Mouse (Mus musculus) liver, embryonic 15.5 days (tissue): Measurements from ENCODE around the gene Otub1. TPM values are rescaled to one million over a fixed set of nuclear protein-coding genes. Genes with fewer than 3 reads are reported as not detected.

Experiments
- ATAC-seq: fragments of 200-750 bp; cut with Nextera tagmentation; 2 replicates; pipeline ENCODE4 v1.8.0; 2017; ENCODE audit warnings: moderate number of reproducible peaks, mild to moderate bottlenecking, moderate library complexity; ENCODE audit not compliant: insufficient read depth
- H3K27ac ChIP-seq: fragments of 300-500 bp; sonication (generic); replicated peaks from 2 replicates; pipeline ENCODE4 v1.5.1; 2015; ENCODE audit warnings: mild to moderate bottlenecking, inconsistent platforms
- H3K27me3 ChIP-seq: fragments of 300-500 bp; sonication (generic); 2 replicates; pipeline ENCODE4 v1.6.1; 2015; ENCODE audit warnings: mild to moderate bottlenecking, inconsistent platforms
- H3K36me3 ChIP-seq: fragments of 300-500 bp; sonication (generic); replicated peaks from 2 replicates; pipeline ENCODE4 v1.6.1; 2015; ENCODE audit warnings: moderate library complexity, mild to moderate bottlenecking, inconsistent platforms
- H3K4me1 ChIP-seq: fragments of 300-500 bp; sonication (generic); replicated peaks from 2 replicates; pipeline ENCODE4 v1.6.1; 2015; ENCODE audit warnings: inconsistent platforms
- H3K4me2 ChIP-seq: fragments of 300-500 bp; sonication (generic); 2 replicates; pipeline ENCODE4 v1.6.1; 2015; ENCODE audit warnings: moderate library complexity, mild to moderate bottlenecking, inconsistent platforms
- H3K4me3 ChIP-seq: fragments of 300-500 bp; sonication (generic); replicated peaks from 2 replicates; pipeline ENCODE4 v1.5.1; 2015; ENCODE audit warnings: mild to moderate bottlenecking, inconsistent platforms
- H3K9ac ChIP-seq: fragments of 300-500 bp; sonication (generic); 2 replicates; pipeline ENCODE4 v1.6.1; 2015; ENCODE audit warnings: moderate library complexity, mild to moderate bottlenecking, inconsistent platforms
- H3K9me3 ChIP-seq: fragments of 300-500 bp; sonication (generic); replicated peaks from 2 replicates; pipeline ENCODE4 v1.6.1; 2016; ENCODE audit warnings: inconsistent platforms
- WGBS: fragments of 180-500 bp; shearing (Covaris S2); methylation state at CpG from one replicate; pipeline ENCODE4 v1.1.7; 2015; ENCODE audit warnings: mixed read lengths; ENCODE audit not compliant: insufficient replicate concordance; 5-methylcytosine and 5-hydroxymethylcytosine counted together
- polyA plus RNA-seq: library from polyadenylated mRNA; unstranded; fragments of >200 nt; fragmentation: Nextera tagmentation; extraction: Ambion mirVana; gene quantifications from 2 replicates; pipeline ENCODE4 v1.2.1, GENCODE M21; 2015

Gene Otub1
- polyA plus RNA-seq, 1 experiment from 2014 or later = 53.7 TPM

DNA sequence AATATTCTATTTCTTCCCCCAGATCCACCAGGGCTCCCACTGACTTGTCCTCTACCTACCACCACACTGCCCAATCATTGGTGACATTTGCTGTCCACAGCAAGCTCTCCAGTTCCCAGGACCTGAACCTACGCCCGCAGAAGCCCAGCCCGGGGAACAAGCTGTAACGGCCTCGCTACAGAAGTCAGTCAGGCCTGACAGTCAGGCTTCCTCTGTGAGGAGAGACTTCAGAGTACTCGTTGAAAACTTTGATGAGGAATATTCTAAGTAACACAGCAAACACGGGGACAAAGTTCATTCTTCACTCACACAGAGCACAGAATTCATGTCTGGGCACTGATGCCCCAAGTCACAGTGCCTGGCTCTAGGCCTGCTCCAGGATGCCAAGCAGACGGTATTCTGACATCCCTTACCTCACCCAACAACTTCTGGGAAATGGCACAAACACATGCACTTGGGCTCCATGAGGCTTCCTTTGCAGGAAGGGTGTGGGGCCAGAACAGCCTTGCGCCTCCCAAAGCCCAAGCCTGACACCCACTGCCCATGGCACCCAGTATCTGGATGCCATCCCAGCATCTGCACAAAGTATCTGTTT, 19.1 kb upstream of the Otub1 start:
- H3K36me3 ChIP-seq = peaks cover 48% of the 10 kb centered on the region
- H3K27ac ChIP-seq = no peak overlapping the region
- ATAC-seq = no peak
- H3K4me3 ChIP-seq = no peak overlapping the region
- 85% methylated on average over 9 of the region's 9 CpGs for WGBS
- no peaks in the 10 kb centered on the region; the same call in 1 of the 2 replicates for H3K4me1 ChIP-seq
- no peak overlapping the region for H3K9ac ChIP-seq
- no peaks in the 10 kb centered on the region for H3K9me3 ChIP-seq
- no peaks in the 10 kb centered on the region for H3K27me3 ChIP-seq
- no peak overlapping the region for H3K4me2 ChIP-seq

DNA sequence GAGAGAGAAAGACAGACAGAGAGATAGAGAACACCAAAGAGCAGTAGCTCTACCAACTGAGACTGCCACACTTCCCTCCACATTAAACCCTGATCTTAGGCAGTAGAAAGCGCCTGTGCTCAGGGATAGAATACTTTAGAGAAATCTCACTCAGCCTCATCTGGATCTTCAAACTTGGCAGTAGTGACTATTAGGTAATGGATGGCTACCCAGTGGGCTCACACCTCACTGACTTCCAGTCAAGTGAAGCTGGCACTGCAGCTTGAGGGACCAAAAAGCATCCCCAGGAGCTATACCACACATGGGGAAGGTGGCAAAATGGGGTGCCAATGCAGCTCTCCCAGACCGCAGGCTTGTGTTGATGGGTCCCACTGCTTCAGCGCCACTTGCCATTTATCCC, 18.1 kb upstream of the Otub1 start:
- Histone ChIP-seq H3K4me3 (no peak overlapping the region), H3K9me3 (no peaks in the 10 kb centered on the region), H3K9ac (no peak overlapping the region), H3K27me3 (no peaks in the 10 kb centered on the region), H3K36me3 (peaks cover 39% of the 10 kb centered on the region), H3K27ac (no peak overlapping the region), H3K4me2 (no peak overlapping the region), H3K4me1 (no peaks in the 10 kb centered on the region; the same call in 1 of the 2 replicates)
- ATAC-seq = no peak
- 84% methylated on average over 3 of the region's 3 CpGs for WGBS

DNA sequence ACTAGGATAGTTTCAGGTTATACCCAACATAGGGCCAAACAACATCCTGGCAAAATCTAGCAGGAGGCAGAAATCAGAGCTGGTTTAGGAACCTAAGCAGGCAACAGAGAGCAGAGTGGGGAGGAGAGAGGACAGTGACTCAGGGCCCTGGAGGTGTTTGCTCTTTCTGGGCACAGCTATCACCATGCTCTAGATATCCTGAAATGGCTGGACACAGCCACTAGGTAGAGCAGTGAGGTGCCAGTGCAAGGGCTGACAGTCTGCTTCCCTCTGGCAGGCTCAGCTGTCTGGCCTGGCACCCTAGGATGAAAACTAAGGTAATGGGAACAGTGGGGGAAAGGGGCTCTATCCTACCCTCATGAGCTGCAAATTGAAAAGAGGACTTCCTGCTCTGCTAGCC, 17.4 kb upstream of the Otub1 start:
- Histone ChIP-seq H3K4me3 (no peak overlapping the region), H3K4me2 (no peak overlapping the region), H3K4me1 (peaks cover 3% of the 10 kb centered on the region), H3K27ac (no peak overlapping the region), H3K27me3 (no peaks in the 10 kb centered on the region), H3K9me3 (no peaks in the 10 kb centered on the region), H3K9ac (no peak overlapping the region), H3K36me3 (peaks cover 31% of the 10 kb centered on the region)
- ATAC-seq = no peak

DNA sequence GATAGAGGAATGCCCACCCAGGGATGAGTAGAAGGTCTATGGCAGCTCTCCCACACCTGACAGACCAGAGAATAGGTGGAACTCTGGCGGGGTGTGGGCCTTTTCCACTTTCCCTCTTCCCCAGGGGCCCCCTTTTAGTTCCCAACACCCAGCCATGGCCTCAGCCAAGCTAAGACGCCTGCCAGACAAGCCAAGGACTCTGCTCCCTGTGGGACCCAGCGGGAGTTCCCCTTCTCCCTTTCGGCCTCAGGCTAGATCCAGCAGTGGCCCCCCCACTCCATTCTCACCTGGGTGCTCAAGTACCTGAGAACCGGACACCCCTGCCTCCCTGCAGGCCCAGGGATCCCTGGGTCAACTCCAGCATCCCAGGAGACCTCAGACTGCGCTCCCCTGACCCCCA, 16.1 kb upstream of the Otub1 start:
- H3K36me3 ChIP-seq = peaks cover 18% of the 10 kb centered on the region
- no peaks in the 10 kb centered on the region for H3K9me3 ChIP-seq
- 68% methylated on average over 6 of the region's 6 CpGs for WGBS

DNA sequence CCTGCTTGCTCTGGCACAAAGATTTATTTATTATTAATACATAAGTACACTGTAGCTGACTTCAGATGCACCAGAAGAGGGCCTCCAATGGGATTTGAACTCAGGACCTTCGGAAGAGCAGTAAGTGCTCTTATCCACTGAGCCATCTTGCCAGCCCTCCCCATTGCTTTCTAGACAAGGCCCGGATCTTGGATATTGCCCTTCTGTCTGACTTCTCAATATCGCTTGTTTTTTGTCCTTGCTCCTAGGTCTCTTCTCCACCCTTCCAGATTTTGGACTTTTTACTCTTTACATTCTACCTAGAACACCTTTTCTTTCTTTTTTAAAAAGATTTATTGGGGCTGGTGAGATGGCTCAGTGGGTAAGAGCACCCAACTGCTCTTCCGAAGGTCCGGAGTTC, 12.6 kb upstream of the Otub1 start:
- H3K27me3 ChIP-seq = no peaks in the 10 kb centered on the region
- H3K4me1 ChIP-seq = peaks cover 41% of the 10 kb centered on the region
- H3K36me3 ChIP-seq = peaks cover 26% of the 10 kb centered on the region
- no peak for ATAC-seq
- peak overlapping the region; percentile 78 for H3K4me2 ChIP-seq
- 79% methylated on average over 5 of the region's 5 CpGs for WGBS
- no peak overlapping the region for H3K27ac ChIP-seq
- H3K9me3 ChIP-seq = no peaks in the 10 kb centered on the region
- H3K9ac ChIP-seq = no peak overlapping the region
- peak overlapping the region; percentile 89; the same call in 1 of the 2 replicates for H3K4me3 ChIP-seq

More for the DNA sequence above, 16.1 kb upstream of the Otub1 start:
- H3K4me3 ChIP-seq = no peak overlapping the region
- H3K4me2 ChIP-seq = no peak overlapping the region
- H3K4me1 ChIP-seq = peaks cover 11% of the 10 kb centered on the region
- H3K9ac ChIP-seq = no peak overlapping the region
- H3K27me3 ChIP-seq = no peaks in the 10 kb centered on the region
- no peak overlapping the region for H3K27ac ChIP-seq
- no peak for ATAC-seq

DNA sequence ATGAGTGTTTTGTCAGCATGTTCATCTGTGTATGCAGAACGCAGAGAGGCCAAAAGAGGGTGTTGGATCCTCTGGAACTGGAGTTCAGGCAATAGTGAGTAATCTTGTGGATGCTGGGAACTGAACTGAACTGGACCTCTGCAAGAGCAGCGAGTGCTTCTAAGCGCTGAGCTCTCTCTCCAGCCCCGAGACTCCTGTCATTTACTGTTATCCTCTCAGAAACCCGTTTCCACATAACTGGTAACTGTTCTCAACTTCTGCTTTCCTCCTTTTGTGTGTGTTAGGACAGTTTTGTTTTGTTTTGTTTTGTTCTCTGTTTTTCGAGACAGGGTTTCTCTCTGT, 11.8 kb upstream of the Otub1 start:
- H3K9ac ChIP-seq = peak overlapping the region; percentile 94
- H3K36me3 ChIP-seq = peaks cover 35% of the 10 kb centered on the region
- H3K27ac ChIP-seq = peak overlapping the region; percentile 86
- peak; percentile 24 for ATAC-seq
- peak overlapping the region; percentile 78 for H3K4me2 ChIP-seq
- no peaks in the 10 kb centered on the region for H3K27me3 ChIP-seq
- no peaks in the 10 kb centered on the region for H3K9me3 ChIP-seq
- H3K4me3 ChIP-seq = peak overlapping the region; percentile 89
- peaks cover 41% of the 10 kb centered on the region for H3K4me1 ChIP-seq
- WGBS = 4% methylated on average over 6 of the region's 6 CpGs

DNA sequence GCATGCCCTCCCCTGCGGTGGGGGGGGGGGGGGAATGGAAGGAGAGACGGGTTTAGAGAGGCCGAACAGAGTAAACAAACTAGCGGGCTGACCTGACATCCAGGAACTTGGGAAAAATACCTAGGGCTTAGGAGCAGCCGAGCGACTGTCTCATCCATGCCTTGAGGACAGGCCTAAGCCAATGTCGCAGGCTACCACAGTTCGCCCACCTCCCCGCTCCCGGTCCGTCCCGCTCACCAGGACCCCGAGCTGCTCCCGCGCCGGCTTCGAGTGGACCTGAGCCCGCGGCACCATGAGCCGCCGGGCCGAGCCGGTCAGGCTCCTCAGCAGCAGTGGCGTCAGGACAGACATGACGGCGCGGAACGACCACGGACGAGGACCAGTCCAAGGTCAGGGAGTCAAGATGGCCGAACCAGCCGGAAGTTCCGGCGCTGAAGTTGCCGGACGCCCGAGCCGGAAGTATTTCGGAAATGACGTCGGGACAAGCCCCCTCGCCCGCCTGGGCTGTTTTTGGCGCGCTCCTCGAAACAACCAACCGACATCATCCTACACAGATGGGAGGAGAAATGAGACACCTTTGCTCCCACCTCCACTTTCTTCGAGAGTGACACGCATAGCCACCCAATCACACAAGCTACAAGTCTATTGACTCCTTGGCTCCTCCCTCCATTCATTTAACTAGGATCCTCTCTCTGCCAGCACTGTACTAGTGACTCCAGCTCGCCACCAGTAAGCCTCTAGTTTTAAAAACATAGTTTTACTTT, 11.2 kb upstream of the Otub1 start, which contains the start of gene Cox8a:
Gene Cox8a, minus strand, starts transcription at position 455 of the 764 bp plus-strand sequence.
- ATAC-seq = peak; percentile 95
- Histone ChIP-seq H3K27me3 (no peaks in the 10 kb centered on the region), H3K36me3 (peaks cover 38% of the 10 kb centered on the region), H3K4me3 (peak within 1 kb of the TSS; percentile 89), H3K4me2 (peak within 1 kb of the TSS; percentile 78), H3K9me3 (no peaks in the 10 kb centered on the region), H3K9ac (peak within 1 kb of the TSS; percentile 94), H3K27ac (peak within 1 kb of the TSS; percentile 86), H3K4me1 (peaks cover 41% of the 10 kb centered on the region)
- WGBS = under 1% methylated on average over 50 of the region's 50 CpGs

DNA sequence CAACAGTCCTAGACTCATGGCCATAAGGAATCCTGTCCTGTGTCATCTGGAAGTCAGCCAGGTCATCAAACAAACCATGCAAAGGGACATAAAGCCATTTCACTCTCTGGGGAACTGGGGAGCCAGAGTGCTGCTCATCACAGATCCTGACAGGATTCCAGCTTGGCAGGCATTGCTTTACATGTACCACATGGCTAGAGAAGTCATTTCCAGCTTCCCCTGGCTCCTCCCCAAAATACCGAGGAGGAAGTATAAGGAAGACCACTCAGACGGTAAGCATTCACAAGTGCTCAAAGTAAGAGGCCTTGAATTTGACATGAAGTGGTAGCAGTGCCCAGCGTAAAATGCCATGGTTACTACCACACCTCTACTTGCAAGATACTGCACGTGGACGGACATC, 8.4 kb upstream of the Otub1 start:
- H3K27ac ChIP-seq = no peak overlapping the region
- no peak for ATAC-seq
- no peak overlapping the region for H3K4me3 ChIP-seq
- H3K9me3 ChIP-seq = no peaks in the 10 kb centered on the region
- no peak overlapping the region for H3K9ac ChIP-seq
- peaks cover 43% of the 10 kb centered on the region for H3K4me1 ChIP-seq
- H3K36me3 ChIP-seq = peaks cover 51% of the 10 kb centered on the region
- no peaks in the 10 kb centered on the region for H3K27me3 ChIP-seq
- 66% methylated on average over 5 of the region's 5 CpGs for WGBS
- no peak overlapping the region for H3K4me2 ChIP-seq

DNA sequence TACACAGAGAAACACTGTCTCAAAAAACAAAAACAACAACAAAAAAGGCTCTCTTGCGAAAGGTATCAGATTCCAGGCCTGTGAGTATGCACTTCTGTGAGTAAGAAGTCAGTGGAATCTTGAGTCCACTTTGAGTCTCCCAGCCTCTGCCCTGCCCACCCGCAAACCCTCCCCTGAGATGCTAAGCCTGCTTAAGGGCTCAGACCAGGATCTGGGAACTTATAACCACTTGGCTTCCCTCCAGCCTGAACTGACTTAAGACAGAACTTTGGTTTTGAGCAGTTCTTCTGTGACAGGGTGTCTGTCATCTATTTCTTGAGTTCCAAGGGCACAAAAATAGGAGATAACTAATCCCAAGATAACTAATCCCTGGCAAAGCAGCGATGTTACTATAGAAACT, 6.9 kb upstream of the Otub1 start:
- Histone ChIP-seq H3K27me3 (no peaks in the 10 kb centered on the region), H3K27ac (no peak overlapping the region), H3K4me3 (no peak overlapping the region), H3K36me3 (peaks cover 51% of the 10 kb centered on the region), H3K4me1 (peaks cover 35% of the 10 kb centered on the region), H3K9me3 (no peaks in the 10 kb centered on the region), H3K4me2 (no peak overlapping the region), H3K9ac (no peak overlapping the region)
- ATAC-seq = no peak
- WGBS = 89% methylated on average over 3 of the region's 3 CpGs

DNA sequence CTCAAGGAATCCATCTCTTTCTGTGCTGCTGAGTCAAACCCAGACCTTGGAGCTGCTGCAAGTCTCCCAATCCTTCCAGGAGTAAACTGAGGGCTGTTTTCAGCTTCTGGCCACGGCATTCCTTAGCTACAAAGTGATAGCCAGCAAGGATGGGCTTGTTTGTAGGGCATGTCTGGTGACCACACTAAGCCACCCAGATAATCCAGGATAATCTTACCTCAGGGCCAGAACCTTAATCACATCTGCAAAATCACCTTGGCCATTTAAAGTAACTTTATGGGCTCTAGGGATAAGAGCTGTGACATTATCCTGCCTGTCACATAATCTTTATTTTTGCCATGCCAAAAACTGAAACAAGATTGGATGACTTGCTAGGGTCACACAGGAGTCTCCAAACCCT, 6.1 kb upstream of the Otub1 start:
- WGBS = 77% methylated on average over 1 of the region's 1 CpGs
- H3K36me3 ChIP-seq = peaks cover 51% of the 10 kb centered on the region
- H3K9ac ChIP-seq = no peak overlapping the region
- H3K4me3 ChIP-seq = no peak overlapping the region
- peaks cover 34% of the 10 kb centered on the region for H3K4me1 ChIP-seq
- H3K4me2 ChIP-seq = no peak overlapping the region
- no peak overlapping the region for H3K27ac ChIP-seq
- no peak for ATAC-seq
- H3K27me3 ChIP-seq = no peaks in the 10 kb centered on the region
- no peaks in the 10 kb centered on the region for H3K9me3 ChIP-seq

DNA sequence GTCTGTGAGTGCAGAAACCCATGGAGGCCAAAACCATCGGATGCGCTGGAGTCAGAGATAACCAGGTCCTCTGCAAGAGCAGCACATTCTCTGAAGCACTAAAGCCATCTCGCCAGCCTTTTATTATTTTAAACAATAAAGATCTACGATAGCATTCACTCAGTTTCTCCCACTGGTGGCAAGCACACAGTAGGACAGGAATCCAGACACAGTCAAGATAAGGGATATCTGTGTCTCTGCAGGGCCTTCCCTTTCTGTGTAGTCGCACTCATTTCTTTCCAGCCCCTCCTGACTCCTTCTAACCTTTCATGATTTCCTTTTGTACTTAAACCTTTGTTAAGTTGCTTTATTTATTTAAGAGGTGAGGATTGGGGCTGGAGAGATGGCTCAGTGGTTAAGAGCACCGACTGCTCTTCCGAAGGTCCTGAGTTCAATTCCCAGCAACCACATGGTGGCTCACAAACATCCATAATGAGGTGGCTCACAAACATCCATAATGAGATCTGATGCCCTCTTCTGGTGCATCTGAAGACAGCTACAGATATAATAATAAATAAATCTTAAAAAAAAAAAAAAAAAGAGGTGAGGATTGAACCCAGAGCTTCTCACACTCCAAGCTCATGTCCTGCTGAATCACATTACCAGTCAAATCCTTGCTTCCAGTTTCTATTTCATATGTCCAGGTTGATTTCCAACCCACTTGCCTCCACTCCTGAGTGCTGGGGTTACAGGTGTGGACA, 4.0 kb upstream of the Otub1 start:
- no peak overlapping the region for H3K9ac ChIP-seq
- H3K27me3 ChIP-seq = no peaks in the 10 kb centered on the region
- H3K4me2 ChIP-seq = no peak overlapping the region
- H3K4me3 ChIP-seq = no peak overlapping the region
- 0 out of 2 replicates have a peak overlapping the region, but pooled peaks have one; percentile 19 for H3K27ac ChIP-seq
- H3K4me1 ChIP-seq = peaks cover 33% of the 10 kb centered on the region
- no peaks in the 10 kb centered on the region for H3K9me3 ChIP-seq
- ATAC-seq = no peak
- H3K36me3 ChIP-seq = peaks cover 38% of the 10 kb centered on the region
- WGBS = 76% methylated on average over 7 of the region's 7 CpGs
